Mouse (Mus musculus): Measurements from ENCODE around the gene Cntnap2.

GRCm38 (mm10) chr6:46031821-46032594 lies 972.9 kb downstream of the Cntnap2 start:
- TF ChIP-seq CTCF (IDR thresholded peaks at IDR 0.05) (no peak), POLR2A (IDR thresholded peaks at IDR 0.05; ENCODE audit: insufficient read depth, low read depth, low read length) (no peak), EP300 (IDR thresholded peaks at IDR 0.05; ENCODE audit: insufficient read depth, low read depth, low read length) (no peak)

Data from heart, adult 2 months (tissue).